Mouse (Mus musculus): ENCODE measurements at regions not wholly inside any gene's neighbourhood (a gene's known extent, or its start where the extent isn't known, plus 50 kb on each side); places are given as distances from the start of the nearest gene placed in this dataset.

DNA sequence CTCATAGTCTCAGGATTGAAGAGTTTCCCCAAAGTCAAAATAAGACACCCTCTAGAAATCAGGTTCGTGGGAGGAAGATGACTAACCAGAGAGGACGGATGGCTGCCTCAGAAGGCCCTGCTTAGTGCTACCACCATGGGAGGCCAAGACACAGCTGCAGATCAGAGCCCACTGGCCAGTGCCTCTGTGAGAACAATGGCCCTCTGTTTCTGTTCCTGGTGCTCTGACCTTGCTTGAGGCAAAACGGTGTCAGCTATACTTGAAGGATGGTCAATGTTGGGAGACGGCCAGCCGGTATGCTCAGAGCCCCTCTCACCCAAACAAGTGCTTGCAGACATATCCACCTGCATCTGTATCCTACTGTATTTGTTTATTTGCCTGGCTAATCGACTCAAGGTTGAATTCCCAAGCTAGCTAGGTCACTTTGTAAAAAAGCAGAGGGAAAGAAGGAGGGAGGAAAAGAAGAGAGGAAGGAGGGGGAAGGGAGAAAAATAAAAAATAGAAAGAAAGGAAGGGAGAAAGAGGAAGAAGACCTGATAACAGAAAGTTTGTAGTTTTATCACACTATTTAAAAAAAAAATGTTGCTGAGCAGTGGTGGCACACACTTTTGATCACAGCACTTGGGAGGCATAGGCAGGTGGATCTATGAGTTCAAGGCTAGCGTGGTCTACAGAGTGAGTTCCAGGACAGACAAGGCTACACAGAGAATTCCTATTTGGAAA lies 112.7 kb downstream of the Fam204a start:
- ATAC-seq (ENCODE audit: insufficient read depth, low FRiP score, low read depth): no peak
- Histone ChIP-seq H3K27ac (no peak overlapping the region), H3K4me3 (replicated peaks) (no peak overlapping the region), H3K27me3 (replicated peaks) (no peaks in the 10 kb centered on the region), H3K9me3 (no peaks in the 10 kb centered on the region), H3K4me1 (0 out of 2 replicates have a peak, but pooled peaks cover 2% of the 10 kb centered on the region), H3K36me3 (no peaks in the 10 kb centered on the region), H3K4me2 (no peak overlapping the region), H3K9ac (no peak overlapping the region)
- WGBS: 49% methylated on average over 7 of the region's 7 CpGs

DNA sequence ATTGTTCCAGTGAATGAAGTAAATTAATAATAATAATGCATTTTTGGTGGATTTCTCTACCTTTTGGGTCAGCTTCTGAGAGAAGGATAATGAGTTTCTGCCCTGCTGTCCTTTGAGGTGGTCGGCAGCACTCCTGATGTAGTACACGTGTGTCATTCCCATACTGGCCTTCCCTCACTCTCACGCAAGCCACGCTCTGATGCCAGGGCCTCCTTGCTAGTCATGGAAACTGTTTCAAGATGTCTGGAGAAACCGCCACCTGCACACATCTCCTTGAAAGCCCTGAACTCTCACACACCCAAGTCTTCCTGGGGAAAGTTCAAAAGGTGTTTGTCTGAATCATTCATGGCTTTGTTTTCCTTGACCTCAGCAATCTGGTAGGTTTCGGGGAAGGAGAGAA lies 116.2 kb downstream of the Fam204a start:
- Histone ChIP-seq H3K4me1 (no peaks in the 10 kb centered on the region), H3K9ac (no peak overlapping the region), H3K4me3 (replicated peaks) (no peak overlapping the region), H3K27me3 (replicated peaks) (no peaks in the 10 kb centered on the region), H3K27ac (no peak overlapping the region), H3K4me2 (no peak overlapping the region), H3K36me3 (no peaks in the 10 kb centered on the region), H3K9me3 (no peaks in the 10 kb centered on the region)
- 75% methylated on average over 6 of the region's 6 CpGs for WGBS
- ATAC-seq (ENCODE audit: insufficient read depth, low FRiP score, low read depth): no peak

DNA sequence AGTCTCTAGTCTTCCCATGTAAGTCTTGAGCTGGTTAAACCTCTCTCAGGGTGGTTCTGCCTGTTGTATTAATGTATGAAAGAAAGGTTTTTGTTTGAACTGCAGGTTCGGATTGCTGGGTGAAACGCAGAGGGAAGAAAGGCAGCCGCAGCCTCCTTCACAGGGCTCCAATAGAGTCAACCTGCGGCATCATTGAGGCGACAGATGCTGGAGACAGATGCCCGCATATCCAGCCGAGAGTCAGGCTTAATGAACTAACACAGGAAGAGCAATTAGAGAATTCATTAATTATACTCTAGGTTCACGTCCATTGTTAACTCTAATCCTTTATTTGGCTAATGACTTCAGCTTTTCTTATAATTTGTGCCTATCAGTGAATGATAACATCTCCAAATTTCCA lies 117.0 kb downstream of the Fam204a start:
- Histone ChIP-seq H3K4me2 (no peak overlapping the region), H3K9me3 (no peaks in the 10 kb centered on the region), H3K27ac (no peak overlapping the region), H3K4me3 (replicated peaks) (no peak overlapping the region), H3K27me3 (replicated peaks) (no peaks in the 10 kb centered on the region), H3K36me3 (no peaks in the 10 kb centered on the region), H3K9ac (no peak overlapping the region), H3K4me1 (no peaks in the 10 kb centered on the region)
- no peak for ATAC-seq (ENCODE audit: insufficient read depth, low FRiP score, low read depth)
- 77% methylated on average over 8 of the region's 8 CpGs for WGBS

DNA sequence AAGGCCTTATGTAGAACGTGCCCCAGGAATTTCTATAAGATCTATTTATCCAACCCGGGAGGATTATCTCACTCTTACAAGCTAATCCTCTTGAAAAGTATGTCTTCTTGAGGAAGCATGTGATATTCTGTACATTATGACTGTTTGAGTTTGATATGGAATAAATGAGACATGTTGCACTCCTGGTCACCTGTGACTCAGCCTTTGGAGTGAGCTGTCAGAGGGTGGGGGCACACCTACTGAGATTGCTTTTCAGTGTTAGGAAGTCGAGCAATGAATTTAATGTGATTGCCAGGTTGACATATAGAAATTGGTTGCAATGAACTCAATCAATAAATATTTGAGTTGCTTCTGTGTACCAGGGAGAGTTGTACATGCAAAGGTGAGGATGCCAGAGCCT lies 128.6 kb downstream of the Fam204a start:
- Histone ChIP-seq H3K36me3 (no peaks in the 10 kb centered on the region), H3K4me3 (replicated peaks) (no peak overlapping the region), H3K4me2 (no peak overlapping the region), H3K27ac (no peak overlapping the region), H3K27me3 (replicated peaks) (no peaks in the 10 kb centered on the region), H3K9ac (no peak overlapping the region), H3K4me1 (no peaks in the 10 kb centered on the region), H3K9me3 (no peaks in the 10 kb centered on the region)
- WGBS: 64% methylated on average over 3 of the region's 3 CpGs
- no peak for ATAC-seq (ENCODE audit: insufficient read depth, low FRiP score, low read depth)

DNA sequence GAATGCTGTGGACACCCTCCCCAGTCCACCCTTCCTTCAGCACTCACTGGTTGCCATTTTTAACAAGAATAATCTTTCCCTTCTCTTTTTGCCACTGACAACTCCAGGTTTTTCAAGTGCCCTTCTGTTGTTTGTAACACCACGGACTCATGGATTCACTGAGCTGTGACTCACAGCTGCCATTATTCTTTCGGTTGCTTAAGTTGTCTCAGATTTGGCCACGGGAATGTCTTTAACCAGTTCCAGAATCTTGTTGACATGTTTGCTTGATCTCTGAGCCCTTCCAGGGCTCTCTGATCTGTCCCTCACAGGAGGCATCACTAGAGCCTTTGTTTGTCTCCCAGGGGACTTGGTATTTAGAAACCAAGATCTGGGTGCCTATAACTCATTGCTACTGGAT lies 131.5 kb upstream of the Rab11fip2 start:
- no peaks in the 10 kb centered on the region for H3K36me3 ChIP-seq
- no peaks in the 10 kb centered on the region for H3K9me3 ChIP-seq
- no peak overlapping the region for H3K4me2 ChIP-seq
- no peaks in the 10 kb centered on the region for H3K27me3 ChIP-seq (replicated peaks)
- WGBS: 44% methylated on average over 3 of the region's 3 CpGs
- H3K9ac ChIP-seq: no peak overlapping the region
- no peak overlapping the region for H3K27ac ChIP-seq
- no peak overlapping the region for H3K4me3 ChIP-seq (replicated peaks)
- no peaks in the 10 kb centered on the region for H3K4me1 ChIP-seq
- no peak for ATAC-seq (ENCODE audit: insufficient read depth, low FRiP score, low read depth)

DNA sequence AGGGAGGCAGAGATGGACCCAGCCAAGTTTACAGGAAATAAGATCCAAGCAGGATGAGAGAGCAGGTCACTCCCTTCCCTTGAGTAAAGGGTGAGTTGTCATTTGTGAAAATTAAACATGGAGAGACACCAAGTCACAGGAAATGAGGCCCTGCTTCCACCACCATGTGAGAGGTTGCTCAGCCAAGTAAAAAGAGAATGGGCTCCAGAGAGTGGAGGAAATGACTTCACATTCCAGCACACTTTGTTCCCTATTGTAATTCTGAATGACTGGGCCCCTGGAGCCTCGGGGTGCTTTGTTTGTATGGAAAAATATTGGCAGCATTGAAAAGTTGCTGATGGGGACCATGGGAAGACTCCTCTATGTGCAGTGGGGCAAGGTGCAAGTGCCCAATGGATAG lies 129.9 kb upstream of the Rab11fip2 start:
- Histone ChIP-seq H3K9me3 (no peaks in the 10 kb centered on the region), H3K4me2 (no peak overlapping the region), H3K27ac (no peak overlapping the region), H3K36me3 (no peaks in the 10 kb centered on the region), H3K9ac (no peak overlapping the region), H3K27me3 (replicated peaks) (no peaks in the 10 kb centered on the region), H3K4me1 (no peaks in the 10 kb centered on the region), H3K4me3 (replicated peaks) (no peak overlapping the region)
- WGBS: 42% methylated on average over 1 of the region's 1 CpGs
- ATAC-seq (ENCODE audit: insufficient read depth, low FRiP score, low read depth): no peak

DNA sequence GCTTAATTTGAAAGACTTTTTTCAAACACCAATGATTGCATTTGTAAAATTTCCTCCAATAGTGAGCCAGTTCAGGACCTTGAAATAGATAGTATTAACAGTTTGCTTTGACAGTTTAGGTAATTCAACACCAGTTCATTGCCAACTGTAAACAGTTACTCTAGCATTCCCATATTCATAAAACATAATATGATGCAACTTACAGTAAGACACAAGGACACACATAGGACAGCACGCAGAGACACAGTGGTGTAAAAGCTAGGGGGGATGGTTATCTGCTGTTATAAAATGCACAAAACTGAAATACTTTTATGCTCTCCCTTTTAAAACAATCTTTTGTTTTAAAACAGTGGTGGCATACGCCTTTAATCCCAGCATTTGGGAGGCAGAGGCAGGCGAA lies 122.7 kb upstream of the Rab11fip2 start:
- Histone ChIP-seq H3K9me3 (no peaks in the 10 kb centered on the region), H3K4me1 (no peaks in the 10 kb centered on the region), H3K4me3 (replicated peaks) (no peak overlapping the region), H3K27me3 (replicated peaks) (no peaks in the 10 kb centered on the region), H3K9ac (no peak overlapping the region), H3K27ac (no peak overlapping the region), H3K36me3 (no peaks in the 10 kb centered on the region), H3K4me2 (no peak overlapping the region)
- WGBS: 93% methylated on average over 3 of the region's 3 CpGs
- no peak for ATAC-seq (ENCODE audit: insufficient read depth, low FRiP score, low read depth)

DNA sequence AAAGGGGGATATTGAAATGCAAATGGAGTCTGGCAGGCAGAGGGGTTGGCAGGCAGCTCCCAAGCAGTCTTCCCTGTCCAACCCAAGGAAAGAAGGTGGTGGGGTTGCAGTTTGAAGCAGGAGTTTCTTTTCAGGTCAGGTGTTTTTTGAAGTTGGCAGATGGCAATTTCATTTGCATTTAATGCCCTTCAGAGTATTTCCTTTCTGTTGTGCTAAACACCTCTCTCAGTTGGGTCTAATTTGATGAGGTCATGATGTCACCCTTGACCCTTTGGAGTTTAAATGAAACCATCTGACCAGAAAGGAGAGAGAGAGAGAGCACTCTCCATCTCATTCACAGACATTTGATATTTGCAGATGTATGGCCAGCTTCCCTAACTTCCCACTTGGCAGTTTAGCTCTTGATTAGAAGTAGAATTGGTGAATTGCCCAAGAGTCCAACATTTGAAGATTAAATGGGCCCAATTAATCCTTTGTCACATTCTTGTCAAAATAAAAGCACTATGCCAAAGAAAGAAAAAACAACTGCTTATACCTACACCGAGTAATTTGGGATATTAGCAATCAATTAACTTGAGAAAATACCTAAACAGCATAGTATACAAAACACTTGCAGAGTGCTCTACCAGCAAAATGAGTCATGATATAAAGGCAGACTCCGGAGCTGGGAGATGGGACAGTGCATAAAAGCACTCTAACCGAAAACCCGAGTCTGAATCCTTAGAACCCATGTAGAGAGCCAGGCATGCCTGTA lies 111.8 kb upstream of the Rab11fip2 start:
- no peaks in the 10 kb centered on the region for H3K4me1 ChIP-seq
- H3K36me3 ChIP-seq: no peaks in the 10 kb centered on the region
- H3K27me3 ChIP-seq (replicated peaks): no peaks in the 10 kb centered on the region
- no peak overlapping the region for H3K4me3 ChIP-seq (replicated peaks)
- no peak overlapping the region for H3K4me2 ChIP-seq
- no peak overlapping the region for H3K27ac ChIP-seq
- H3K9me3 ChIP-seq: no peaks in the 10 kb centered on the region
- ATAC-seq (ENCODE audit: insufficient read depth, low FRiP score, low read depth): no peak
- H3K9ac ChIP-seq: no peak overlapping the region
- WGBS: 71% methylated on average over 4 of the region's 4 CpGs

DNA sequence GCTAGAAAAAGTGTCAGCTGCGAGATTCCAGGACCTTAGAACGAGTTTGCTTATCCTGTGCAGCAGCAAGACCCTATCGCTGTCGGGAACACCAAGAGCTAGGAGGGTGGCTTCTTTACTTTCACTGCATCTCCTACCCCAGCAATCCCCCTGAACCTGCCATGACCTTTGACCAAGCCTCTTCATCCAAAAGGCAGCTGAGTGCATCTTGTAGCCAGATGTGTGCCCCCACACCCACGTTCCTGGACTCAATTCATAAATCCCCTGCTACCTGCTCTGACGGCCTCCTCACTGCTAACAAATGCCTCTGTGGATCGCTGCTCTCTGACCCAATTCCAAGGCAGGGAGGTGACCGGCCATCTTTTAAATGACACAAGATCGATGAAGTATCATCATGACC lies 107.7 kb upstream of the Rab11fip2 start:
- no peak for ATAC-seq (ENCODE audit: insufficient read depth, low FRiP score, low read depth)
- no peak overlapping the region for H3K4me3 ChIP-seq (replicated peaks)
- no peak overlapping the region for H3K9ac ChIP-seq
- H3K4me1 ChIP-seq: no peaks in the 10 kb centered on the region
- H3K9me3 ChIP-seq: no peaks in the 10 kb centered on the region
- no peaks in the 10 kb centered on the region for H3K27me3 ChIP-seq (replicated peaks)
- no peaks in the 10 kb centered on the region for H3K36me3 ChIP-seq
- no peak overlapping the region for H3K4me2 ChIP-seq
- H3K27ac ChIP-seq: no peak overlapping the region
- 66% methylated on average over 9 of the region's 9 CpGs for WGBS

DNA sequence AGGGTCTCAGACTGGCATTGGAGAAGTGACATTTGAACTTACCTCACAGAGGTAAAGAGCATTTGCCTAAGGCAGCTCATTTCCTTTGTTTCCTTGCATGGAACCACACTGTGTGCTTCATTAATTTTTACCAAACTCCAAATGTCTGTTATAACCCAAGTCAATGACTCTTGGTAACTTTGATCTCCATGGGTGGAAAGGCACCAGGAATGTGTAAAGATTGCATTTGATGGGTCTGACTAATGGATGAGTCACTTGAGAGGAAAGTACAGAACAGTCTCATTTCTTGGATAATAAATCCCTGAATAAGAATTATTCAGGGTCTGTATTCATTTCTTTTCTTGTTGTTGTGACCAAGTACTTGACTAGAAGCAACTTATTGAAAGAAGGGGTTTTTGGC lies 97.3 kb upstream of the Rab11fip2 start:
- Histone ChIP-seq H3K4me2 (no peak overlapping the region), H3K9me3 (no peaks in the 10 kb centered on the region), H3K27me3 (replicated peaks) (no peaks in the 10 kb centered on the region), H3K4me1 (no peaks in the 10 kb centered on the region), H3K27ac (no peak overlapping the region), H3K36me3 (no peaks in the 10 kb centered on the region), H3K9ac (no peak overlapping the region), H3K4me3 (replicated peaks) (no peak overlapping the region)
- ATAC-seq (ENCODE audit: insufficient read depth, low FRiP score, low read depth): no peak

DNA sequence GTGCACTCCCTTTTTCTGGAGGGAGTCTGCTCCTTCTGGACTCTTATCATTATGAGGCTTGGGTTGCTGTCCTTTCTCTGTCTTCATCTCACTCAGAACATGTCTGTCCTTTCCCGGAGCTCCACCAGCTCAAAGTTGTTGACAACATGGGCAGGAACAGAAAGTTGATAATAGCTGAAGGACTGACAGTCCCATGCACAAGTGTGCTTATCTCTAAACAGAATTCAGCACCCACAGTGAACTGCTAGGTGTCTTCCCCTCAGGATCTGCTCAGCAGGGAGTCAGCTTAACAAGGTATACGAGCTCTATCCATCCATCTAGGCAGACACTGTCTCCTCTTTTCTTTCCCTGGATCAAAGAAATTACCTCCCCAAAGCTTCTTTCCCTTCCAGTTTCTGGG lies 89.2 kb upstream of the Rab11fip2 start:
- 72% methylated on average over 2 of the region's 2 CpGs for WGBS
- no peak for ATAC-seq (ENCODE audit: insufficient read depth, low FRiP score, low read depth)
- H3K4me2 ChIP-seq: no peak overlapping the region

DNA sequence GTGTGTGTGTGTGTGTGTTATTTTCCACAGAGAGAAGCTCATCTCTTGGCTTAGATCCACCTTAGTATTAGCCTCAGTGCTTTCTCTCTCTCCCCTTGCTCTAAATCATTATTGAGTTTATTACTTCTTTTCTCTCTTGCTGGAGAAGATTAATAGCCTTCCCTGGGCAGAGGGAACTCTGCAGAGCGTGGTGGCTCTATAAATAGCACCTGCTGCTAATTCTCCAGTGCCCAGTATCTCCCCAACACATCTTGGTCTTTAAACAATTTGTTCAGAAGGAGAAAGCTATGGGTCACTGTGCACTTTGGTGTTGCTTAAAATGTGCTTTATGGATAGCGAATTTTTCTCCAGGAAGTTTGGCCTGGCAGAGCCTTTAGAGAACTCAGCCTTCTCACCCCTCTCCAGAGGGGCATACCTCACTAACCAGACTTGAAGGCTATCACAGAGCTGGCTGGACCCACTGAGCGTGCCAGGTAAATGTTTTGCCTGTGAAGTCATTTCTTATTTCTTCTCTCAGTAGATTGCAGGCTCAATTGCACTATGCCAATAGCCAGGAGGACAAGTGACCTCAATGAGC lies 86.8 kb upstream of the Rab11fip2 start:
- no peaks in the 10 kb centered on the region for H3K4me1 ChIP-seq
- H3K9me3 ChIP-seq: no peaks in the 10 kb centered on the region
- no peak overlapping the region for H3K4me3 ChIP-seq (replicated peaks)
- H3K27me3 ChIP-seq (replicated peaks): no peaks in the 10 kb centered on the region
- no peak overlapping the region for H3K27ac ChIP-seq
- WGBS: 37% methylated on average over 3 of the region's 3 CpGs
- H3K9ac ChIP-seq: no peak overlapping the region
- no peak overlapping the region for H3K4me2 ChIP-seq
- H3K36me3 ChIP-seq: no peaks in the 10 kb centered on the region
- no peak for ATAC-seq (ENCODE audit: insufficient read depth, low FRiP score, low read depth)

More for the DNA sequence above, 89.2 kb upstream of the Rab11fip2 start:
- H3K27ac ChIP-seq: no peak overlapping the region
- no peaks in the 10 kb centered on the region for H3K27me3 ChIP-seq (replicated peaks)
- no peak overlapping the region for H3K4me3 ChIP-seq (replicated peaks)
- no peak overlapping the region for H3K9ac ChIP-seq
- H3K4me1 ChIP-seq: no peaks in the 10 kb centered on the region
- H3K36me3 ChIP-seq: no peaks in the 10 kb centered on the region
- no peaks in the 10 kb centered on the region for H3K9me3 ChIP-seq
